Mouse (Mus musculus): Measurements from ENCODE around the gene Hoxb9.

The Hoxb9 gene

DNA sequence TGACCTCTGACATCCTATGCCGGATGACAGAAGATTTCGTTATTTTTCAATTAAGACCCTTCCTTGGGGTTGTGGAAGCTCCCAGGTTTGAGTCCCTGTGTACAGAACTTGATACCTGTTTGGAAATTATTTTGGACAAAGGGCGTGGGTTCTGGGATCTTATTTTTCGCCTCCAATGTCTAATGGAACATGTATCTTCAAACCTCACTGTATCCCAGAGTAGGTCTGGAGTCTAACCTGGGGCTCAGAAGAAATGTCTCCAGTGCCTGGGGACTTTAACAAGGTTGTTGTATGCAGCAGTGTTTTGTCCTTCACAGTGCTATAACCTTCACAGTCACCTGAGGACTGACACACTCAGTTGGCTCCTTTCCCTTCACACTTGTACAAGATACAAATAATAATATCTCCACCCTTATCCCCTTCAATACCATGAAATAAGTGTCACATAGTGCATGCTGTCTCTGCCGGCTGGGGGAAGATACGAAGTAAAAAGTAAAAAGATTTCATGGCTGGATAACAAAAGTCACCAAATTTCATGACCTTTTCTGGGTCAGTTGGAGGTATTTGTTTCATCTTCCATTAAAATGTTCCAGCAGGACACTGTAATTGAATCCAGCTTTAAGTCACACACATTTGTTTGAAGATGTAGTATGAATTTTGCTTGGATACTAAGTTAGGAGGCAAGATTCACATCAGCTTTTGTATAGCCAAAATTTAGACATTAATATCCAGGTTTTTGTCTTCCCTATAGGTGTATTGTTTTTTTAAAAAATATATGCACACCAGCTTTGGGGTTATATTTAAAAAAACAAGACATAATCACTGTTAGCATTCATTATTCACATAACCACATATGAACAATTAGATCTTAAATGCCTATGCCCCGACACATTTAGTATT lies 4.0 kb upstream of the Hoxb9 start:
- DNase-seq (ENCODE audit: low spot score): no peak

DNA sequence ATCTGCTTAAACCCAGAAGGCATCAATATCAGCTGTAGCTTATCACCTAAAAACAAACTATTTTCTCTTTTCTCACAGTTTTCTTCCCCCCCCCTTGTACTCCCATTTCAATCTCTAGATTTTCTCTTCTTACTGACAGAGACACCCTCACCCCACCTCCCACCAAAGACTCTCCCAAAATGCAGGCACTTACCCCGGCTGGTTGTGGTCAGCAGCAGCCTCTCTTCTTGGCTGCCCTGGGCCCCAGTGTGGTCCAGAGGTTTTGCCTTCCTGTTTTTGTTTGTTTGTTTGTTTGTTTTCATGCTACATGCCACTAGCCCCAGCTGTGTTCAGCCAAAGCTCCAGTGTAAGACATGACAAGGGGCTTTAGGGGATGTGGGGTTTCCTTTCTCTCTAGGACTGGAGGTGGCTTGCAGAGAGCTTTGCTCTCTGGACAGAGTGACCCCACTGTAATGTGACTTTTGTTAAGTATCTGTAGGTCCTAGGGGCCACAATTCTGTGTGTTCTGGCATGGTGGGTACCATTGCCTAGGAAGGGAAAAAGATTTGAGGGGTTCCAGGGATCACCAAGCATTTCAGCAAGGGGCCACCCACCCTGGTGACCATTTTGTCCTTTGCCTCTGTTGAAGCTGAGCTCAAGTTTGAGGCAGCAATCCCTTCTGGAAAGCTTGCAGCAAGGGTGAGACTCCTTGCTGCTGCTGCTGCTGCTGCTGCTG lies 3.1 kb upstream of the Hoxb9 start:
- DNase-seq (ENCODE audit: low spot score): no peak

DNA sequence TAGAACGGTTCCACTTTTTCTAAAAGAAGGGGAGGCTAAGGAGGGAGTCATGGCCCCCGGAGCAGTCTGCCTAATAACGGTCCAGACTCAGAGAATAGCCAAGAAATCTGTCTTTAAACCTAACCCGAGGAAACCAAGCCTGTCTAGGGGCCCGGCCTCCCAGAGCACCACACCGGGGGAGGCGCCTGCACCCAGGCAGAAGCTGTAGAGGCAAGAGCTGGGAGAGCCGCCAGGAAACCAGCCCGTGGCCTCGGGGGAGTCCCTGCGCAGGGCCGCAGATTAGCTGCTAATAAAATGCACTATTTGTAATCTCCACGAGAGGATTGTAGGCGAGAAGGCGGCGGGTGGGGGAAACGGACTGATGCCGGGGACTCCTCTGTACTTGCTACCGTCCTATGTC lies 1.4 kb upstream of the Hoxb9 start:
- DNase-seq (ENCODE audit: low spot score): no peak

DNA sequence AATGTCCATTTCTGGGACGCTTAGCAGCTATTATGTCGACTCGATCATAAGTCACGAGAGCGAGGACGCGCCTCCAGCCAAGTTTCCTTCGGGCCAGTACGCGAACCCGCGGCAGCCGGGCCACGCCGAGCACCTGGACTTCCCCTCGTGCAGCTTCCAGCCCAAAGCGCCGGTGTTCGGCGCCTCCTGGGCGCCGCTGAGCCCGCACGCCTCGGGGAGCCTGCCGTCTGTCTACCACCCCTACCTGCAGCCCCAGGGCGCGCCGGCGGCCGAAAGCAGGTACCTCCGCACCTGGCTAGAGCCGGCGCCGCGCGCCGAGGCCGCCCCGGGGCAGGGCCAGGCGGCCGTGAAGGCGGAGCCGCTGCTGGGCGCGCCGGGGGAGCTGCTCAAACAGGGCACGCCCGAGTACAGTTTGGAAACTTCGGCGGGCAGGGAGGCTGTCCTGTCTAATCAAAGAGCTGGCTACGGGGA lies 319 bp downstream of the Hoxb9 start:
- no peak for DNase-seq (ENCODE audit: low spot score)

DNA sequence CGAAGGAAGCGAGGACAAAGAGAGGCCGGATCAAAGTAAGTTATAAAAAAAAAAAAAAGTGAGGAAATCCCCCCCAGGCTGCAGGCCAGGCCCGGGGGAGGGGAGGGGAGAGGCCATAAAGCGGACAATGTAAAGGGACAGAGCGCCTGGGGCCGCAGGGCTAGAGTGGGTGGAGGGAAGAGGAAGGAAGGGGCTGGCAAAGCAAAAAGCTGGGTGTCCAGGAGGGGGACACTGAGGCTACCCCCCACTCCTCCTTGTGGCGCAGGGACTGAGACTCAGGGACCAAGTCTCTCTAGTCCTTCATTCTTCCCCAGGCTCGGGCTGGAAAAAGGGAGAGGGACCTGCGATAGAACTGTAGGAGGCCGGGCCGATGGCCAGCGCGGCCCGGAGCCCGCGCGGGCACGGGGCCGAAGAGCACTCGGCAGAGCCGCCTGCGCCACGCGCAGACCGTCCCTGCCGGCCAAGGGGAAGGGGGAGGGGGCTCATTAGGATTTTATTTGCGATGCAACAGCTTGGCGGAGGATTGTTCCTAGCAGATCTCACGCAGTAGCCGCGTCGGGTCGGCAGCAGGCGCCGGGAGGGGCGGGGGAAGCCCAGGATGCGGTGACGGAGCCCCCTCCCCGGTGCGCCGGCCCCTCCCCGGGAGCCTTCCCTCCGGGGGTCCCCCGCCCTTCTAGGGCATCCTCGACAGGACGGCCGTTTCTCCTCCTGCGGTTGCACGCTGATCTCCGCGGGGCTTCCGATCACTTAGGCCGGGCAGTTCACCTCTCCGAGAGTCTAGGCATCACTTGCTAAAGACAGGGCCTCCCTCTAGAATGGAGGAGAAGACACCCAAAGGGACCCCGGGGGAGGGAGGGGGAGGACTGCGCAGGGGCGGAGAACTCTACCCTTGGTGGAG lies 1.0 kb downstream of the Hoxb9 start:
- no peak for DNase-seq (ENCODE audit: low spot score)

DNA sequence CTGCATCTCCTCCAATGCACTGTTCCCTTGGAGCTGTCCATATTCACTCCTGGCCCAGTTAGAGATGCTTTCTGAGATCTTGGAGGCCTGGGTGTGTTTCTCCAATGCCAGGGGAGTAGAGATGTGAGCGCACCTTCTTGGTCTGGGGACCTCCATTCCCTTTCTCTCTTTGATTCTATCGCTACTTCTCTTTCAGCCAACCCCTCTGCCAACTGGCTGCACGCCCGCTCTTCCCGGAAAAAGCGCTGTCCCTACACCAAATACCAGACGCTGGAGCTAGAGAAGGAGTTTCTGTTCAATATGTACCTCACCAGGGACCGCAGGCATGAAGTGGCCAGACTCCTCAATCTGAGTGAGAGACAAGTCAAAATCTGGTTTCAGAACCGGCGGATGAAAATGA lies 3.2 kb downstream of the Hoxb9 start:
- DNase-seq (ENCODE audit: low spot score): no peak

DNA sequence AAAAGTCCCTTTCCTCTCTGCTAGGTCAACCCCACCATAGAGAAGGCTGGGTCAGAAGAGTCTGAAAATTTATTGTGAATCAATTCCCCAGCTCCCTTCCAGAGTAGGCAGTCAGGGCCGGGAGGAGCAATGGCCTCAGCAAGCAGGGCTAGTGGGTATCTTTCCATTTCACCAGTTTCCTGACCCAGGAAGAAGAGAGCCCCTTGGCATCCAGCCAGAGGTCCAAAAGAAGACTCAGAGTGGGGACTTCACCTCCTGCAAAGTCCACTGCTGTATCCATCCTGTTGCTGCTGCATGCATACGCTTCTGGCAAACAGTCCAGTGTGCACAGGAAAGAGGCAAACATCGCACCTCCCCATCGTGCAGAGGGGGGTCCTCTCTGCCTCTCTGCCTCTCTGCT lies 4.6 kb downstream of the Hoxb9 start:
- no peak for DNase-seq (ENCODE audit: low spot score)

DNA sequence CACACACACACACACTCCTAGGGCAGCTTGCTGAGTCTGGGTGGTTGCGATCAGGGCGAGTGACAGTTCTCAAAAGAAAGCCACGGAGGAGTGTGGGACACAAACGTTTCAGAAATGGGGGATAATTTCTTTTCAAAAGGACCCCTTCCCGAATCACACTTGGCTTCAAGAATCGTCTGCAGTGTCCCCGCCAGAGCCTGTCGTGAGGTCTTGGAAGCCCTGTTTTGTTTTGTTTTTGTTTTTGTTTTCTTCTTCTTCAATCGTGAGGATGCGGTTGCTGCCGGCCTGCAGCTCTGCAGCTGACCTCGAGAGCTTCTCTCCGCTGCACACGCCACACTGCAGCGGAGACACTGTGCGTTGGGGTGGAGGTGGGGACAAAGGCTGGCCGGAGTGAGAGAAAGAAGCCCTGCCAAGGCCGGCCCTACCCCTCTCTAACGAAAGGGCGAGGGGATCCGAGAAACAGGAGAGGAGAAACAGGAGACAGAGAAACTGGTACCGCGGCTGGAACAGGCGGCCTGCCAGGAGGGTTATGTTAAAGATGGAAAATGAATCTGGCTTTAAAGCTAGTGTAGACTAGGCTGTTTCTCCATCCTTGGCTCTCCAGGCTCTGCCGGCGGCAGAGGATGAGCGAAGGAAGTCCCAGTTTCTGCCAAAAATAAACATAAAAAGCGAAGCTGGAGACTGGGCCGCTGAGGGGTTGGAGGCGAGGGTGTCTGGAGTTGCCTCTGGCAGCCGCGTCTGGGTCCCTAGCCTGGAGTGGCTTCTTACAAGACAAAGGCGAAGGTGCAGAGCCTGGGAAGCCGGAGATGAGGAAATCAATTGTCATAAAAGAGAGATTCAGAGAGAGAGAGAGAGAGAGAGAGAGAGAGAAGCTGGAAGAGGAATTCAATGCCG lies 6.1 kb downstream of the Hoxb9 start:
- no peak for DNase-seq (ENCODE audit: low spot score)

DNA sequence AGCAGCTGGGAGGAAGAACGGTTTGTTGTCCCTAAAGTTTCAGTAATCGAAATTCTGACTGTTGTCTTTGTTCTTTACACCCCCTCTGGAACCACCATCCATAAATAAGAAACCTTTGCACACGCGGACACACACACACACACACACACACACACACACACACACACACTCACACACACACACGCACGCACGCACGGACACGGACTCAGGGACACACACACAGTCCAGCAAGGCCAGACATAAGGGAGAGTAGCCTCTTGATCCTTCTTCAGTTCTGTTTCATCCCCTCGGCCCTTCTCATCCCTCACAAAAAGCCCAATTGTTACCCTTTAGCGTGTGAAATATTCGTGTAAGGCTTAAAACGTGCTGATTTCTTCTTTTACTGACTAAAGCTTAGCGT lies 7.1 kb downstream of the Hoxb9 start:
- no peak for DNase-seq (ENCODE audit: low spot score)

DNA sequence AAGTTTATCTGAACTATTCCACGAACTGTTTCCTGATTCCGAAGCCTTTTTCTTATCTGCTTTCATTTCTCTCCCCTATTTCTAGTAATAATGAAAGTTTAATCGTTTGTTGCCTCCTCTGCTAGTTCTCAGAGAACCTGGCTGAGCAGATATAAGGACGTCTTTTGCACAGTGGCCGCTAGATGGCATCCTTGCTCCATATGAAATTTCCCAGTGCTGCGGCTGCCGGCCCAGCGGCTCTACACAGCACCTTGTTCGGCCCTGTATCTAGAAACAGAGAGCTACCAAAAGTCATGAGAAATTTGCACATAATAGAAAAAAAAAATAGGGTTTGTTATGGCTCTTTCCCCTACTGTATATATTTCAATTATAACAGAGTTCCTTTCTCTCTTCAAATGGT lies 7.5 kb downstream of the Hoxb9 start:
- DNase-seq (ENCODE audit: low spot score): no peak

DNA sequence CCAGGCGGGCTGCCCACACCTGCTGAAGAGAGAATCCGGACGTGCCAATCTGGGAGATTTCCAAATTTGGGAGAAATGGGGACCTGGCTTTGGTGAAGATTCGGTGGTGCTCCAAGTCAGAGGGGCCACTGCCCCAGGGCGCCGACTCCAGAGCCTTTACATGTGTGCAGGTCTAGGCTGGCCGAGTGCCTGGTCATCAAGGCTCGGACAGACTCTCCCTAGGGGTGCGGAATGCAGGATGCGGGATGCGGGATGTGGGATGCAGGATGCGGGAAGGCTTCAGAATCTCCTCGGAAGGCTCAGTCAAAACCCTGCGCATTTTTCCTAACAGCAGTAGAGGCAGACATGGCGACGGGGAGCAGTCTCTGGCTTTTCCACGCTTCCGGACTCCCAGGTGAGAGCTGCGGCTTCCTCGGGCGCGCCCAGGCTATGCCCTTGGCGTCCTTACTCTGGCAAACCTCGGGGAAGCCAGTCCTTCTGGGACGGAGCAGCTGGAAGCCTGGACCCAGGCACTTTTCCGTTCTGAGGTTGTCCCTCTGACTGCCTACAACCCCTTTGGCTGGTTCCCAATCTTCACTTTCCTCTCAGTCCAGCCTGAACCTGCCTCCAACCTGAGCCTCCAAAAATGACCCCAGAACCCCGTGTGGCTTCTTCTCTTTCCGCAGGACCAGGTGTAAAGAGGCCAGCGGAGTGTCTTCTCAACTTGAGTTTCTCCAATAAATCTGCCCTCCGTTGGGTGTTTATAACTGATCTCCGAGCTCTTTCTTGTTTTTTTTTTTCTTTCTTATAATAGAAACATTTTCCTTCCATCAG lies 8.4 kb downstream of the Hoxb9 start:
- no peak for DNase-seq (ENCODE audit: low spot score)

DNA sequence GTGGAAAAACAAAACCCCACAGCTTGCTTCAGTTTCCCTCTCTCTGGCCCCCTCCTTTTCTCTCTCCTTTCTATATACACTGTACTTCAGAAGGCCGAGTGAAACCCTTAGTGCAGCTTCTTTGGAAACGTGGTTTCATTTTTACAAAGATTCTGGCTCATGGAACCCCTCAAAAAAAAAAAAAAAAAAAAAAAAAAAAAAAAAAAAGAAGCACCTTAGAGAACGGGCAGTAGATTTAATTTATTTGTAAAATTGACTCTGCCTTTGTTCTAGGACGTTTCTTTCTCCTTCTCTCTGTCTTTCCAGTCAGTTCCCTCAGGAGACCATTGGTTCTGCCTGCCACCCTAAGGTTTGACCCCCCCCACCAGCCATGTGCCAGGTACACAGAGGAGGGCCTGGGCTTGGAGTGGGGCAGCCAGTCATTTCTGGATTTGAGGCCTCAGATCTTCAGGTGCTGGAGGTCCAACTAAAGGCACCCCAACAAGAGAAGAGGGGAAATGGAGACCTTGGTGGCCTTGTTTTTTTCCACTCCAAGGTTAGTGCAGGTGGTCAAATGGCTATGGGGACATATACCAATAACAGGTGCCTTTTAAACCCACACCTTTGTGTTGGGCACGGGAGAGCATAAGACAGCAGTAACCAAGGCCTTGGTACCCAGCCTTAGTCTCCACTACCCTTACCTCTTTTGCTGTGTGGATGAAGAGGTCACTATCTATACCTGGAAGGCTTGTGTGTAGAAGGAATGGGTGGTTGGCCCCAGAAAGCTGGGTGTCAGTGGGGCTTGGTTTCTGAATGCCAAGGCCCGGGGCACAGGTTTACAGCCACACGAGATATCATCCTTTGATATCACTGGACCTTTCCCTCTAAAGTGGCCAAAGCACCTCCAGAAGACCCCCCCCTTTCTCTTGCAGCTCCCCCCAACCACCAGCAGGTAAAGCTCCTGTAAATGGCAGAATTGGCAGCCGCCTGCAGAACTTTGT lies 9.4 kb downstream of the Hoxb9 start:
- DNase-seq (ENCODE audit: low spot score): no peak

DNA sequence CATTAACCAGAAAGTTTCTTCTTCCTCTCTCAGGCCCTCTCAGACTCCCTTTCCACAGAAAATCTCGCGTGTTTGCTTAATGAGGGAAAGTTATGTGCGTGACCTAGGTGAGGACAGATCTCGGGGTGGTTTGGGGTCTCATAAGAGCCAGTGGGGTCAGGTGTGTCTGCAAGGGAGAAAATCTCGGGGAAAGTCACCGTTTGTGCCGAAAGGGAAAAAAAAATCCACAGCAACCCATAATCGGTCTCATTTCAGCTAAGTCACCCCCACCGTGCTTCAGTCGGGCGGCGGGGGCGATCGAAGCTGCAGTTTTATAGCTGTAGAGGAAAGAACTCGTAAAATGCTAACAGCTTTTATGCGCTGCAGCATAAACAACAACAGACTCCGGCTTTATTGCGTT lies 10.1 kb downstream of the Hoxb9 start:
- no peak for DNase-seq (ENCODE audit: low spot score)

DNA sequence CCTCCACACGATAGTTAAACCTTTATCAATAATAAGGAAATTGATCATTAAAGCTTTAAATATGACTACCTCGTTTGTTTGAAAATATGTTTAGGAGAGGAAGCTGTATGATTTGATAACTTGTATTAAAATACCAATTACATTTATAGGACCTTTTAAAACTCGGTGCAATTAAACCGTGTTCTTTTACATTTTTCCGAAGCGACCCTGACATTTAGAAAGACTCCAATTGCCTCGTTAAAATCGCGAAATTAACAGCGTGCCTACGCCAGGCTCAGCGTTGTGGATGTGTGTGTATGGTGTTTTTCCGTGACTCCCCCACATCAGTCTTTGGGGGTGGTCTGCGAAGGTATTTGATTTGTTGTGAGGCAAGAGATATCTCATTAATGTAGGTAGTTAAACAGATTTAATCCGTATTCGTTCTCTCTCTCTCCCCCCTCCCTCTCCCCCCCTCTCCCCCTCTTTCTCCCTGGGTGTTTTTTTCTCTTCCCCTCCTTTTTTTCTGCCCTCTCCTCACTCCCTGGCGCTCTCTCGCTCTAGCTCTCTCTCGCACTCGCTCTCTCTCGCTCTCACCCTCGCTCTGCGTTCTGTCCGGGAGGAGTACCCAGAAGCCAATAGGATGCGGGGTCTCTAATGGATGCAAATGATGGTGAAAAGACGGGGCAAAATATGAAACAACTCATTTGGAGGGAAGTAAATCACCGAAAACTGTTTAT lies 10.8 kb downstream of the Hoxb9 start, which contains the start of gene Hoxb8:
Gene Hoxb8 (plus strand): TSS at position 51 of the 716 bp plus-strand sequence.
- DNase-seq (ENCODE audit: low spot score): no peak

DNA sequence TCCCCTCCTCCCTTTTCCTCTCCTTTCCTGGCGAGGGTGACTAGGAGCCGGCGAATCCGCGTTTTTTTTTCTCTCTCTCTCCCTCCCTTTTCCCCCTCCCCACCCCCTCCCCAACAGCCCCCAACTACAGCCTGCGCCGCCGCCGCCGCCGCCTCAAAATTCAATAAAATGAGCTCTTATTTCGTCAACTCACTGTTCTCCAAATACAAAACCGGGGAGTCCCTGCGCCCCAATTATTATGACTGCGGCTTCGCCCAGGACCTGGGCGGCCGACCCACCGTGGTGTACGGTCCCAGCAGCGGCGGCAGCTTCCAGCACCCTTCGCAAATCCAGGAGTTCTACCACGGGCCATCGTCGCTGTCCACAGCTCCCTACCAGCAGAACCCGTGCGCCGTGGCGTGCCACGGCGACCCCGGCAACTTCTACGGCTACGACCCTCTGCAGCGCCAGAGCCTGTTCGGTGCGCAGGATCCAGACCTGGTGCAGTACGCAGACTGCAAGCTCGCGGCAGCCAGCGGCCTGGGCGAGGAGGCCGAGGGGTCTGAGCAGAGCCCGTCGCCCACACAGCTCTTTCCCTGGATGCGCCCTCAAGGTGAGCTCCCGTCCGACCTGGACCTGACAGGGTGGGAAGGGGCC lies 11.7 kb downstream of the Hoxb9 start:
- no peak for DNase-seq (ENCODE audit: low spot score)

DNA sequence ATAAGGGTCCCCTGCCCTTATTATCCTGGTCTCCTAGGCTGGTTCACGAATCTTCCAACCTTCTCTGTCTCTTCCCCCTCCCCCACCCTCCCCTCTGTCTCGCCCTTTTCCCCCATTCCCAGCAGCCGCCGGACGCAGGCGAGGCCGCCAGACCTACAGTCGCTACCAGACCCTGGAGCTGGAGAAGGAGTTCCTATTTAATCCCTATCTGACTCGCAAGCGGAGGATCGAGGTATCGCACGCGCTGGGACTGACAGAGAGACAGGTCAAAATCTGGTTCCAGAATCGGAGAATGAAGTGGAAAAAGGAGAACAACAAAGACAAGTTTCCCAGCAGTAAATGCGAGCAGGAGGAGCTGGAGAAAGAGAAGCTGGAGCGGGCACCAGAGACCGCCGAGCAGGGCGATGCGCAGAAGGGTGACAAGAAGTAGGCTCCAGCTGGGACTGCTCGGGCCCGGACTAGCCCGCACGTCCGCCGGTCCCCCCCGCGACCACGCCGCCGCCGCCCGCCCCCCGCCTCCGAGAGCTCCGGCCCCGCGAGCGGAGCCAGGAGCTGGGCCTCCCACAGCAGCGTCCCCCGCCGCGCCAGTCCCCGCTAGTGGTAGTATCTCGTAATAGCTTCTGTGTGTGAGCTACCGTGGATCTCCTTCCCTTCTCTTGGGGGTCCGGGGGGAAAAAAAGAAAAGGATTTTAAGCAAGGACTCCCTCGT lies 12.9 kb downstream of the Hoxb9 start:
- DNase-seq (ENCODE audit: low spot score): no peak
